Mouse (Mus musculus): ENCODE measurements around the gene Lct. TPM values are rescaled to one million over a fixed set of nuclear protein-coding genes. Genes with fewer than 3 reads are reported as not detected.
"Not testable (repeated sequence)": the region's sequence is repeated elsewhere in the genome, so short reads cannot be mapped to it uniquely, and the experiment has no call there.

The Lct gene
- total RNA-seq, 2 experiments from 2014 or later, result 0.15 to 0.19 TPM

DNA sequence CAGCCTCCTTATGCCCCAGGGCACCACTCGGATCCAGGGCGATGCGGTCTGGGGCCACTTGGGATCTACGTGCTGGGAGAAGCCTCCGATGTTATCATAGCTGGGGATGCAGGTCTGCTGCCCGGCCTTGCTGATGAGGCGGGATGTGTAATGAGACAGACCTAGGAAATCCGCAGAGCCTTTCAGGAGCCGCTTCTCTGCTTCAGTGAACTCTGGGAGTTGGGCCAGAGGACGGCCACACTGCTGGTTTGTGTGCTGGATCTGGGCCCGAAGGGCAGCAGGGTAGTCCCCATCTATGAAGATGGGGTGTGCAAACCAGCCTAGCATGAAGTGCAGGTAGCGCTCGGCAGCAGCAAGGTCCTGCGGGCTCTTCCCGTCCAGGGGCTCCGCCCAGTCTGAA, 24.2 kb downstream of the Lct start:
- ATAC-seq (replicated peaks; ENCODE audit: poor library complexity, severe bottlenecking), result no peak

DNA sequence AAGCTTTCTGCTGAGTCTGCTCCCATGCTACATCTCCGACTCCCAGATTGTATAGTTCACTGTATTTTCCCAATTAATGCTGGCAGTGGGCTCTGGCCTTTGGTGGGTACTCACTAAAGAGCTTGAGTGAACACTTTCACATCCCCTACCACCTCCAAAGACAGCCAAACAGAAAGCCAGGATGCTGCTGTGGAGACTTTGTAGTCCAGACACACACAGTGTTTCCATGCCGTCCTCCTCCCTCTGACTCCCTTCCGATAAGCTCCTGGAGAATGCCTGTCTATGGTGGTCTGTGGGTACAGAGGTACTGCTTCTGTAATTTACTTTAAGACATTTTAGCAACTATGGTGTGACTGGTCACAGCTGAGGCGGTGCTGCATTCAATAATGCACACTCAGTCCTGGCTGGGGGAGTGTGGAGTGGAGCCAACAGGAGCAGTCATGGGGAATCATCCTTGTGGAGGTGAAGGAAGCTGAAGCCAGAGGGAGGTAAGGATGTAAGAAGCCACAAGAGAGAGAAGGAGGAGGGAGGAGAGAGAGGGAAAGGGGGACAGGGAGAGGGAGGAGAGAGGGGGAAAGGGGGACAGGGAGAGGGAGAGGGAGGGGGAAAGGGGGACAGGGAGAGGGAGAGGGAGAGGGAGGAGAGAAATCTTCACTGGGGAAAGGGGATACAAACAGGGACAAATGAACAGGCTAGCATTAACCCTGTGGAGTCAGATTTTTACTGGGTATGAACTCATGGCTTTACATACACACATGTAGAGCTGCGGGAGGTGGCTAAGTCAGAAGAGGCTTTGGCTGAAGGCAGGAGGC, 32.2 kb downstream of the Lct start:
- no peak for ATAC-seq (replicated peaks; ENCODE audit: poor library complexity, severe bottlenecking)

DNA sequence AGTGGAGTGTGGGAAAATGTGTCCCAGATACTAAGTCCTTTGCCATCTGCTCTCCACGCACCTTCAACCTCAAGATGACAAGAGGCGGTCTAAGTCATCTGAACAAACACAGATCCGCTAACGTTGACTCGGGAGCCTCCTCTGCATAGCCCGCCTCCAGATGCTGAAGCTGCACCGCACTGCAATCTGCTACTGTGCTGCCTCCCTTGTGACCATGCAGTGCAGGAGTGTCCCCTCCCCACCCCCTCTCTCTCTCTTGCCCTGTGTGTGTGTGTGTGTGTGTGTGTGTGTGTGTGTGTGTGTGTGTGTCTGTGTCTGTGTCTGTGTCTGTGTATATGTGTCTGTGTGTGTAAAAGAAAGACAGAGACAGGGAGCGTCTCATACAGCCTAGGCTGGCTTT, 32.8 kb downstream of the Lct start:
- ATAC-seq (replicated peaks; ENCODE audit: poor library complexity, severe bottlenecking), result no peak; the same call in 1 of the 2 replicates

DNA sequence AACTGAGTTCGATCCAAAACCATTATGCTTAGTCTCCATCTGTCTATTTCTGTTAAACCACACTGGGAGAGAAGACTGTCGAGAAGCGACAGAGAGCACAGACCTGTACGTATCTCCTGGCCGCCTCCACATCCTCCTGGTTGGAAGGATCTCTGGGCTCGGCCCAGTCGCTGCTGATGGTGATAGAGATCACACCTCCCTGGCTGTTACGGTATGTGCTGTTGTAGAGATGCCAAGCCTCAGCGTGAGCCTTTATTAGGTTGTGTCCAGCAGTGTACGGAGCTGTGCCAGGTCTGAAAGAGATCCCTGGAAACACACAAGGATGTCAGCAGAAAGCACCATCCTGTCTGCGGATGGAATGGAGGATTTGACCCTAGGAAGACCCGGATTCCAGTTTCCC, 34.6 kb downstream of the Lct start:
- no peak for ATAC-seq (replicated peaks; ENCODE audit: poor library complexity, severe bottlenecking)

DNA sequence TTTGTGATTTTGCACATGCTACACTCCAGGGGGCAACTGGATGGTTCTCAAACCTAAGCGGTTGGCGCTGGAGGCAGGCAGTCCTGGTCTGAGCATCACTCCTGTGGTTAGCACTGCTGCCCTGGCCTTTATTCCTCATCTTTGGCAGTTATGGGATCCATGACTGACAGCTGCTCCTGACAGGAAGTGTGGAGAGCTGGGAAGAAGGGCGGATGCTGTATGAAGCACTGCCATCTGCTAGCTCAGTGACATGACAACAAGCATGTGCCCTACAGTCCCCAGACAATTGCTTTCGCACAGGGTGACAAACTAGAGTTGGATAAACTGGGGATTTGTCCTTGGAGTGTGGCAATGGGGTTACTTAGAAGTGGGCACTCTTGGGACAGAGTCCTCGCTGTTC, 37.8 kb downstream of the Lct start:
- ATAC-seq (replicated peaks; ENCODE audit: poor library complexity, severe bottlenecking), result no peak

DNA sequence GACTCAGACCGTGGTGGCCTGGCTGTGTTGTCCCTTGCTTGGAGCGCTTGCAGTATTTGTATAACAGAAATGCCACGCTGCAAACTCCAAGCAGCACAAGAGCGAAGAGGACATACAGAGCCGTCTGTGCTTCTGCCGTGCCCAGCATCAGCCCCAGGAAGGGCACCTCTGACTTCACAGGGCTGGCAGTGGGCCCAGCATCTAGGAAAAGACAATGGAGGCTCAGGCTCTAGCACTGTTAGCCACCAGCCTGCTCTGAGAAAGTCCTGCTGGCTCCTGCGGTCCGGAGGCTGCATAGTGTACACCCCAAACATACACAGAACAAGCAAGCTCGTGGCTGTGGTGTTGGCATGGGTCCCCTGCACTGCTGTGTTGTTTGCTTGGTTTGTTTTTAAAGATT, 43.0 kb downstream of the Lct start:
- ATAC-seq (replicated peaks; ENCODE audit: poor library complexity, severe bottlenecking), result no peak

DNA sequence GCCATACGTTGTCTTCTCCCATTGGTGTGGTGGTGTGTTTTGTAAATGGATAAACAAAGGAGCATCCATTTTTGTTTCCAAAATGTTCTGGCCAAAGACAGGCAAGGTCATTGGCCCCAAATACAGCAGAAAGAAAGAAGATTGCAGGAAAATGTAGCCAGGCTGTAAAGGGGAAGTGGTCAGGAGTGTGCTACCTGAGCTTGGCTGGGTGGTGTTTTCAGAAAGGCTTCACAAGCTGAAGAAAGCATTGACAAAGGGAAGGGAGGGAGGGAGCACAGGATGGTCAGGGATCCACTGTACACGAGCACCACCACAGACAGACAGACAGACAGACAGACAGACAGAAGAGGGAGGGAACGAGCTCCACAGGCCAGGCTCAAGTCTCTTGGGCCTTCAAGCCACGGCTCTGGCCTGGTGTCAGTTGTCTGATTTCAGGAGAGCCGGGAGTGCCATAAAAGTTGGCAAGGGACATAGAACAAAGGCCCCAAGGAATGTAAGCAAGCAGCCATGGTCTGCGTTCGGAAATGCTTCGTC, 43.9 kb downstream of the Lct start:
- ATAC-seq (replicated peaks; ENCODE audit: poor library complexity, severe bottlenecking), result peak; percentile 51

DNA sequence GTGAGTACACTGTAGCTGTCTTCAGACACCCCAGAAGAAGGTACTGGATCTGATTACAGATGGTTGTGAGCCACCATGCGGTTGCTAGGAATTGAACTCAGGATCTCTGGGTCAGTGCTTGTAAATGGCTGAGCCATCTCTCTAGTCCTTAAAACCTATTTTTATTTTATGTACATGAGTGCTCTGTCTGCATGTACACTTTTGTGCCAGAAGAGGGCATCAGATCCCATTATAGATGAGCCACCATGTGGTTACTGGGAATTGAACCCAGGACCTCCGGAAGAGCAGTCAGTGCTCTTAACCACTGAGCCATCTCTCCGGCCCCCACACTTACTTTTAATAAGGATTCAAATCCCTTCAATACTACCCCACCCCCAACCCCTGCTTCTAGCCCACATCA, 45.2 kb downstream of the Lct start:
- ATAC-seq (replicated peaks; ENCODE audit: poor library complexity, severe bottlenecking), result no peak

DNA sequence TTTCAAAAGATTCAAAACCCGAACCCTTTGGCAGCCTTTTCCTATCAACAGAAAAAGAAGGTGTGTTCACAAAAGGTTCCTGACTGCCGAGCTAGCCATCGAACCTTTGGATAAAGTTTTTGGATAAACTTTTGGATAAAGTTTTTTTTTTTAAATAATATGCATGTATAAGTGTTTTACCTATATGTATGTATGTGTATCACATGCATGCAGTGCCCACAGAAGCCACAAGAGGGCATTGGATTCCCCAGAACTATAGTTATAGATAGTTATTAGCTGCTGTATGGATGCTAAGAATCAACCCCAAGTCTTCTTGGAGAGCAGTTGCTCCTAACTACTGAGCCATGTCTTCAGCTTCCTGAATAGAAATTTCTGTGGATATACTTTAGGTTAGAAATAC, 46.4 kb downstream of the Lct start:
- no peak for ATAC-seq (replicated peaks; ENCODE audit: poor library complexity, severe bottlenecking)

DNA sequence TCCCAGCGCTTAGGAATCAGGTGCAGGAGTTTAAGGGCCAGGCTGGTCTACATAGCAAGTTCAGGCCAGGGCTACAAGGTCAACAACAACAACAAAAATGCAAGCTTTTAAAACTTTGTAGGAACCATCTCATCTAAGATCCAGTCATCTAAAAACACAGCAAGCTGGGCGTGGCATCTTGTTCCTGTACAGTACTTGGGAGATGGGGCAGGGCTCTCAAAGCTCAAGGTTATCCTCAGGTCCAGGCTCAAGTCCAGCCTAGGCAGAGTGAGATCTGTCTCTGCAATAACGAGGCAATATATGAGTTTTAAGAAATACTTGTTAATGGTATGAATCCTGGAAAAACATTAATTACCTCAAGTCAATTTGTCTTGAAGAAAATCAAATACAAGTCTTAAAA, 49.6 kb downstream of the Lct start:
- ATAC-seq (replicated peaks; ENCODE audit: poor library complexity, severe bottlenecking), result no peak

DNA sequence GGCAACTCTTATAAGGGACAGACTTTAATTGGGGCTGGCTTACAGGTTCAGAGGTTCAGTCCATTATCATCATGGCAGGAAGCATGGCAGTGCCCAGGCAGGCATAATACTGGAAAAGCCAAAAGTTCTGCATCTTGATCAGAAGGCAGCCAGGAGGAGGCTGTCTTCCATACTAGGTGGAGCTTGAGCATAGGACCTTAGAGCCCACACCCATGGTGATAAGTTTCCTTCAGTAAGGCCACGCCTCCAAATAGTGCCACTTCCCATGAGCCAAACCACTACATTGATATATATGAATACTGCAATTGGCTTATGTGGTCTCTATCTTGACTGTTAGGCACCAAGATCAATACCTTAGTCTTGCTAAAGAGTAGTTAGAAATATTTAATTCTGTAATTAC, 52.2 kb downstream of the Lct start:
- no peak for ATAC-seq (replicated peaks; ENCODE audit: poor library complexity, severe bottlenecking)

DNA sequence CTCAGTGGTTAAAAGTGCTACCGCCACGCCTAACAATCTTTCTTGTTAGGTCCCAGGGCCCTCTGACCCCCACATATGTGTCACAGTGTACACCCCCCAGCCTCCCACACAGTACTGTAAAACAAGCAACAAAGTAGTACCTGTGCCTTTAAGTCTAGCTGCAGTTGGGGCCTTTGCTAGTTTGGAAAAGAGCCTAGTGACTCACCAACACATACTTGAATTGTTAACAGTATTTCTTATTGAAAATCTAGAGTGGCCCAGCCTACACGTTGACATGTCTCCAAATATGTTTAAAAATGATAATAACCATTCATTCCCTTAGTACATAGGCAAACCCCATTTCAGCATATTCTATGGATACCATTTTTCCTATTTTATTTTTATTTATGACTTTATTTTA, 57.4 kb downstream of the Lct start:
- ATAC-seq (replicated peaks; ENCODE audit: poor library complexity, severe bottlenecking), result no peak

DNA sequence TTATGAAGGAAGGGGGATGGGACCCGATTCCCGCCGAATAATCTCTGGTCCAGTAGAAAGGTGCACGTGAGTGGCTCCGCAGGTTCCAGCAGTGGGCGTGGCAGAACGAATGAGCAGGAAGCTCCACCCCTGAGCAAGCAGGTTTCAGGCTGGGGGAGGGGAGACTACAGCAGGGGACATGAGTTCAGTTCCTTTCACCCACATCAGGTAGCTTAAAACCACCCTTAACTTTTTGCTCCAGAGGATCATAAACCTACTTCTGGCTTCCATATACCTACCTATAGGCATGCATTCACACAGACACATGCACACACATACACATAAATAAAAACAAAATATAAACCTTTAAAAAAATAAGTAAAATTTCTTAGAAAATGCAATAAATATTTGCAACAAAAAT, 61.1 kb downstream of the Lct start:
- not testable (repeated sequence) for ATAC-seq (replicated peaks; ENCODE audit: poor library complexity, severe bottlenecking)

DNA sequence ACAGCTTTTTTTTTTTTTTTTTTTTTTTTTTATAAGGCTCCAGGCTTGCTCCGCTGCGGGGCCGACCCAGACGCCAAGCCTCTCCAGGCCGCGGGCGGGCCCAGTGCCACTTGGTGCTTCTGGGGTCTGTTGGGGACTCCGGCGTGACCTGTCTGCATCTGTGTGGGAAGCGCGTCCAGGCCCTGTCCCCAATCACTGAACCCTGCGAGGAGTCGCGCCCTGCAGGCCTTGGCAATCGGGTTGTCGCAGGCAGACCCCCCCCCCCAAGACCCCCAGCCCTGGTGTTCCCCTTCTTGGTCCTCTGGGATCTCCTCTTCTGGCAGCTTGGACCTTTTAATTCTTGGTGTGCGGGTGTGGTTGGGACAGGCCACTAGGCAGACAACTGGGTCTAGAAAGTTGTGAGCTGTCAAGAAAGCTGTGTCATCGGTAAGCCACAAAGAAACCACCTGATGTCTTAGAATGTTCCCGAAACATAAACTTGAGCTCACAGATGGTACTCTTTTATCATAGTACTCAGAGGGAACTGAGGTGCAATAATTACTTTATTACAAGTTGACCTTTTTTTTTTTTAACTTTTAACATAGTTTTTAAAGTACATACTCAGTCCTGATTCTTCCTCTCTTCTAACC, 83.3 kb downstream of the Lct start:
- peak; percentile 35 for ATAC-seq (replicated peaks; ENCODE audit: poor library complexity, severe bottlenecking)

DNA sequence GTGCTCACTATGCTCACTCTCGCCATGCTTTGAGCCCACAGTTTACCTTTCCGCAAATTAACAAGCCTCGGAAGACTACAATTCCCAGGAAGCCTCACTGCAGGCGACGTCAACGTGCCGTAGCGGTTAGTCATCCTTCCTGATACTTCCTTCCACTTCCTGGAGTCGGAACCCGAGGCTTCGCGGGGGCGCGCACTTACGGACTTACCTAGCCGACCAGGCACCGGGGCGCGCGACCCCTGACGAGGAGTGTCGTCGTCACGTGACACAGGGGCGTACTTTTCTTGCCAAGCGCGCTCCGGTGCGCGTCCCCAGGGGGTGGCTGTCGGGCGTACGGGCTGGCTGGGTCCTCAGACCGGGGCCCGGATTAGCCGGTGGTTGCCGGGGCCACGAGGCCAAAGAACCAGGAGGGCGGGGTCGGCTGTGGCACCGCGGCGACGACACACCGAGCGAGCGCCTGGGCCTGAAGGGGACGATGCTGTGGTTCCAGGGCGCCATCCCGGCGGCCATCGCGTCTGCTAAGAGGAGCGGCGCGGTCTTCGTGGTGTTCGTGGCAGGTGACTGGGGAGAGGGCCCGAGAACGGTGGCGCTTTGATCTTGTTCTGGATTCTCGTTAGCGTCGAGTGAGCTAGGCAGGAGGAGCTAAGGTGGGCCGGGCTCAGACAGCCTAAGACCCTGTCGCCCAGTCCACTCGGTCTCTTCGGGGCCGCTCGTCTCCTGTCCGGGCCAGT, 84.0 kb downstream of the Lct start:
- ATAC-seq (replicated peaks; ENCODE audit: poor library complexity, severe bottlenecking), result peak; percentile 91

DNA sequence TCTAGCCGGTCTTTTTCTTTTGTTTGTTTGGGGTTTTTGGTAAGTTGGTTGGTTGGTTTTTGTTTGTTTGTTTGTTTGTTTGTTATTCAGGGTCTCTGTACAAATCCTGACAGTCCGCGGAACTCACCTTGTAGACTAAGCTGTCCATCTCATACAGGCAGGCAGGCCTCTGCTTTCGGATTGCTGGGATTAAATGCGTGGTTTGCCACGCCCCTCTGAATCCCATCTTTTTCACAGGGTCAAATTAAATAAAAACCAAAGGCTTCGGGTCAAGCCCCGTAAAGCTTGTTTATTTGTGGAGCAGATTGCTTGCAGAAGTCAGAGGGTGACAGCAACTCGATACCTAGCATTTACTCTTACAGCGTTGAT, 84.5 kb downstream of the Lct start, which contains the start of gene Ubxn4:
Gene Ubxn4, plus strand, starts transcription at position 338 of the 369 bp plus-strand sequence.
- no peak for ATAC-seq (replicated peaks; ENCODE audit: poor library complexity, severe bottlenecking)

DNA sequence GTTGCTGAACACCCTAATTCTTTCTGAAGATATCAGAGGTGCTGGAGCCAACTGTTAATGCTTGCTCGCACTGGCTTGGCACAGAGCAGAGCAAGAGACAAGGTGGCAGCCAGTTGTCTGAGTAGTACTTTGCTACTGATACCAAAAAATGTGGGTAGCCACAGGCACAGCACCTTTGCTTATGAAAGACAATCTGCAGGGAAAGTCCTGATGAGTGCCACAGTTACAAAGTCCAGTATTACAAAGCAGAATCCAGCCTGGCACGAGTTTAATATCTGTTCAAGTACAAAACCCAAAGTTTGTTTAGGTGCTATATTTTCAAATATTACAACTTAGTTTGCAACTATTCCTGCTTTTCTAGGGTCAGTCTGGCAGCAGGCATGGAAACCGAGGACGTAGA, 92.9 kb downstream of the Lct start:
- ATAC-seq (replicated peaks; ENCODE audit: poor library complexity, severe bottlenecking), result no peak

Measured in granulocyte monocyte progenitor cell, adult 5-6 weeks (primary cell).